Mouse (Mus musculus) megakaryocyte, embryonic 14.5 days (primary cell): ENCODE results near the gene Sdc3.

Source experiments
- FLI1 ChIP-seq: IDR thresholded peaks from 2 replicates; pipeline ENCODE4 v1.6.1; 2012; ENCODE audit warnings: low read length, inconsistent platforms, mixed read lengths
- GATA1 ChIP-seq: IDR thresholded peaks from 3 replicates; pipeline ENCODE4 v1.6.1; 2012; ENCODE audit warnings: mixed read lengths, low read length, inconsistent platforms, borderline replicate concordance

- TF ChIP-seq FLI1 (no peak), GATA1 (no peak)
Measured at GRCm38 (mm10) chr4:130806746-130807145, 14.4 kb downstream of the Sdc3 start.
